In genomic region chr7:10480588-10481233, GRCm38 (mm10) we compare ENCODE assay signal across 9 mouse cellular contexts. TPM values are rescaled to one million over a fixed set of nuclear protein-coding genes. Genes with fewer than 3 reads are reported as not detected.
DNase-seq lines count a peak whose midpoint lies in the region; ATAC-seq and TF ChIP-seq lines count a peak whose summit lies in the region.
"Had no signal": no experiment of that assay in that cellular context is flagged by ENCODE, and none has a peak within 500 bp of the region (broad histone marks: within the 10 kb centered on the region; RNA-seq: fewer than 3 reads in every experiment).

No protein-coding gene starts in this region.

- no peak for TF ChIP-seq CTCF in olfactory bulb, adult 2 months (IDR thresholded peaks at IDR 0.05; ENCODE audit: insufficient read depth, low read depth, low read length)

- H3K4me1 ChIP-seq in forebrain, embryonic 16.5 days (replicated peaks; ENCODE audit: control insufficient read depth, insufficient read depth, low read length): no peaks in the 10 kb centered on the region
- H3K4me1 ChIP-seq in olfactory bulb, adult 2 months (ENCODE audit: control insufficient read depth, insufficient read depth, low read length): no peaks in the 10 kb centered on the region

- DNase-seq in ES-CJ7 (ENCODE audit: low read depth, low spot score): peak; percentile 35
- DNase-seq in cerebellum, adult 11-12 months: peak; percentile 64
- peak; percentile 40 to 52 for DNase-seq in layer of hippocampus, postnatal 36 days
- DNase-seq in gastrocnemius, postnatal 25 days: no peak
- no peak for DNase-seq in adrenal gland, postnatal 10 days
- DNase-seq in urinary bladder, postnatal 4 days (ENCODE audit: low spot score in 2 of 2): no peak

- no peaks in the 10 kb centered on the region for H3K9me3 ChIP-seq in forebrain, embryonic 16.5 days (ENCODE audit: control insufficient read depth, low read length)

- H3K27me3 ChIP-seq in forebrain, embryonic 16.5 days (replicated peaks; ENCODE audit: control insufficient read depth, insufficient read depth, low read length): no peaks in the 10 kb centered on the region

- H3K36me3 ChIP-seq in forebrain, embryonic 16.5 days (ENCODE audit: control insufficient read depth, insufficient read depth): no peaks in the 10 kb centered on the region

- no peak overlapping the region for H3K27ac ChIP-seq in forebrain, embryonic 16.5 days (ENCODE audit: low read length)
- H3K27ac ChIP-seq in olfactory bulb, adult 2 months (ENCODE audit: insufficient read depth, low read depth, low read length): no peak overlapping the region

- ATAC-seq in forebrain, embryonic 16.5 days: peak; percentile 80

- no peak for TF ChIP-seq POLR2A in olfactory bulb, adult 2 months (IDR thresholded peaks at IDR 0.05; ENCODE audit: insufficient read depth, low read depth, low read length)

- peak overlapping the region; percentile 37 for H3K4me3 ChIP-seq in forebrain, embryonic 16.5 days (replicated peaks; ENCODE audit: low read length)
- H3K4me3 ChIP-seq in olfactory bulb, adult 2 months (ENCODE audit: insufficient read depth, low read depth, low read length): peak overlapping the region; percentile 38; the same call in 1 of the 2 replicates

- peak overlapping the region; percentile 49 for H3K4me2 ChIP-seq in forebrain, embryonic 16.5 days (ENCODE audit: low read length)

- 62% methylated on average over 18 of the region's 18 CpGs for WGBS in forebrain, embryonic 16.5 days
- 73% methylated on average over 18 of the region's 18 CpGs for WGBS in olfactory bulb, adult 2 months

- peak overlapping the region; percentile 30; the same call in 1 of the 2 replicates for H3K9ac ChIP-seq in forebrain, embryonic 16.5 days (replicated peaks; ENCODE audit: low read depth, low read length)

RNA-seq across cellular contexts. Expression of gene Zik1, which starts 14.5 kb away (rescaled TPM):
- polyA plus RNA-seq in forebrain, embryonic 16.5 days (2015; fragmentation: Nextera tagmentation; extraction: Ambion mirVana): 56.5 and 62.9 TPM in 2 replicates
- 10 to 100 TPM; 15.1 to 16.1 TPM for total RNA-seq in layer of hippocampus, postnatal 36 days (2021)
- not detected in 2 replicates for polyA plus RNA-seq in olfactory bulb, adult 2 months (2012; ENCODE audit: insufficient read depth, insufficient read length, low replicate concordance, missing spikeins)
- total RNA-seq in gastrocnemius, postnatal 25 days (2021): 1 to 10 TPM; 1.1 to 1.2 TPM
- total RNA-seq in adrenal gland, postnatal 10 days (2021): 1 to 10 TPM; 3.0 to 4.4 TPM

RNA-seq across cellular contexts. Expression of gene Vmn1r67, which starts 37.6 kb away (rescaled TPM):
- not detected in 2 replicates for polyA plus RNA-seq in forebrain, embryonic 16.5 days (2015; fragmentation: Nextera tagmentation; extraction: Ambion mirVana)
- not detected for total RNA-seq in layer of hippocampus, postnatal 36 days (2021)
- not detected in 2 replicates for polyA plus RNA-seq in olfactory bulb, adult 2 months (2012; ENCODE audit: insufficient read depth, insufficient read length, low replicate concordance, missing spikeins)
- total RNA-seq in gastrocnemius, postnatal 25 days (2021): not detected
- total RNA-seq in adrenal gland, postnatal 10 days (2021): not detected
- polyA plus RNA-seq: lung, embryonic 16.5 days had no signal

Comparison
In these comparisons a context has a peak if more than half of its experiments do, and no peak if none do; other contexts are left out.
1. DNase-seq: peak in ES-CJ7 (single experiment), cerebellum, adult 11-12 months (single experiment) and layer of hippocampus, postnatal 36 days (2 of 2); none in gastrocnemius, postnatal 25 days (single experiment), adrenal gland, postnatal 10 days (single experiment) and urinary bladder, postnatal 4 days (0 of 2).